Comparison of ENCODE assay signal across 9 mouse cellular contexts in genomic region chr16:10846503-10846902, GRCm38 (mm10). TPM values are rescaled to one million over a fixed set of nuclear protein-coding genes. Genes with fewer than 3 reads are reported as not detected.
DNase-seq lines count a peak whose midpoint lies in the region; ATAC-seq and TF ChIP-seq lines count a peak whose summit lies in the region.
"Had no signal": no experiment of that assay in that cellular context is flagged by ENCODE, and none has a peak within 500 bp of the region (broad histone marks: within the 10 kb centered on the region; RNA-seq: fewer than 3 reads in every experiment).

No protein-coding gene starts in this region.

- H3K27me3 ChIP-seq in intestine, embryonic 15.5 days (replicated peaks): no peaks in the 10 kb centered on the region
- no peaks in the 10 kb centered on the region for H3K27me3 ChIP-seq in neural tube, embryonic 14.5 days (ENCODE audit: control insufficient read depth, insufficient read depth, low read length)
- H3K27me3 ChIP-seq in thymus, adult 2 months (ENCODE audit: control insufficient read depth, insufficient read depth, low read length): no peaks in the 10 kb centered on the region

- no peak overlapping the region for H3K9ac ChIP-seq in intestine, embryonic 15.5 days
- no peak overlapping the region for H3K9ac ChIP-seq in neural tube, embryonic 14.5 days (replicated peaks; ENCODE audit: low read depth, low read length)

- WGBS in intestine, embryonic 15.5 days: 58% methylated on average over 4 of the region's 4 CpGs
- 62% methylated on average over 4 of the region's 4 CpGs for WGBS in neural tube, embryonic 14.5 days
- WGBS in thymus, adult 2 months: 59% methylated on average over 4 of the region's 4 CpGs

- H3K9me3 ChIP-seq in intestine, embryonic 15.5 days: no peaks in the 10 kb centered on the region
- no peaks in the 10 kb centered on the region for H3K9me3 ChIP-seq in neural tube, embryonic 14.5 days (ENCODE audit: control insufficient read depth, low read length)

- intact Hi-C loops in left cerebral cortex, postnatal 25 days (cut with DNase I): loop anchor here (2.0 to 5.0 kb wide), 2 partner anchors 60 to 274 kb away; no protein-coding TSS in a partner anchor

- H3K4me1 ChIP-seq in intestine, embryonic 15.5 days (replicated peaks): peaks cover 26% of the 10 kb centered on the region
- no peaks in the 10 kb centered on the region for H3K4me1 ChIP-seq in neural tube, embryonic 14.5 days (ENCODE audit: control insufficient read depth, insufficient read depth, low read length)
- H3K4me1 ChIP-seq in thymus, adult 2 months (replicated peaks; ENCODE audit: control insufficient read depth, insufficient read depth, low read length): peaks cover 56% of the 10 kb centered on the region

- 0 out of 2 replicates have a peak, but pooled peaks have one; percentile 61 for ATAC-seq in intestine, embryonic 15.5 days
- ATAC-seq in neural tube, embryonic 14.5 days (ENCODE audit: low read depth): peak; percentile 79

- no peaks in the 10 kb centered on the region for H3K36me3 ChIP-seq in intestine, embryonic 15.5 days
- no peaks in the 10 kb centered on the region for H3K36me3 ChIP-seq in neural tube, embryonic 14.5 days (ENCODE audit: control insufficient read depth, insufficient read depth, low read length)
- no peaks in the 10 kb centered on the region for H3K36me3 ChIP-seq in thymus, adult 2 months (ENCODE audit: control insufficient read depth, insufficient read depth, low read length)

- DNase-seq in ovary, adult 18-20 months (ENCODE audit: low spot score): peak; percentile 42
- DNase-seq in ovary, postnatal 10 days (ENCODE audit: low spot score): no peak
- DNase-seq in brain, adult 2 months (ENCODE audit: low read depth, low spot score): peak; percentile 78
- DNase-seq in frontal cortex, postnatal 36 days (ENCODE audit: low spot score in 2 of 2): peak; percentile 48 to 62
- DNase-seq in left cerebral cortex, postnatal 25 days (ENCODE audit: low spot score in 2 of 2): peak; percentile 42 to 63
- peak; percentile 84 for DNase-seq in thymus, adult 2 months

- H3K4me2 ChIP-seq in intestine, embryonic 15.5 days (replicated peaks): no peak overlapping the region
- H3K4me2 ChIP-seq in neural tube, embryonic 14.5 days (ENCODE audit: low read depth, low read length): no peak overlapping the region

- TF ChIP-seq POLR2A in thymus, adult 2 months (IDR thresholded peaks at IDR 0.05; ENCODE audit: control insufficient read depth, extremely low read depth, insufficient read depth, low read length, poor library complexity): no peak

- H3K27ac ChIP-seq in intestine, embryonic 15.5 days: no peak overlapping the region
- H3K27ac ChIP-seq in neural tube, embryonic 14.5 days (ENCODE audit: low read depth, low read length): no peak overlapping the region
- H3K27ac ChIP-seq in thymus, adult 2 months (ENCODE audit: control insufficient read depth, insufficient read depth, low read length): no peak overlapping the region; the same call in 1 of the 2 replicates

- no peak overlapping the region for H3K4me3 ChIP-seq in intestine, embryonic 15.5 days (replicated peaks)
- no peak overlapping the region for H3K4me3 ChIP-seq in neural tube, embryonic 14.5 days (ENCODE audit: low read depth, low read length)
- H3K4me3 ChIP-seq in thymus, adult 2 months (ENCODE audit: control insufficient read depth, insufficient read depth, low read length): no peak overlapping the region
- H3K4me3 ChIP-seq: myocyte had no signal

- peak; percentile 75; the same call in 1 of the 2 replicates for TF ChIP-seq CTCF in thymus, adult 2 months (IDR thresholded peaks at IDR 0.05; ENCODE audit: borderline replicate concordance, control insufficient read depth, extremely low read depth, insufficient read depth, low read length, poor library complexity)

RNA-seq across cellular contexts. Expression of gene Rmi2, which starts 11.6 kb away (rescaled TPM):
- polyA plus RNA-seq in intestine, embryonic 15.5 days (2015; fragmentation: Nextera tagmentation; extraction: Ambion mirVana): 2.8 and 4.1 TPM in 2 replicates
- under 1 TPM; 0.09 to 0.55 TPM for total RNA-seq in left cerebral cortex, postnatal 25 days (2021)
- 0.31 and 0.44 TPM in 2 replicates for polyA plus RNA-seq in neural tube, embryonic 14.5 days (2014; fragmentation: Nextera tagmentation; extraction: Ambion mirVana)
- polyA plus RNA-seq in thymus, adult 2 months (2012; rRNA removed): 23.0 and 59.4 TPM in 2 replicates

RNA-seq across cellular contexts. Expression of gene Gm11172, which starts 33.8 kb away (rescaled TPM):
- not detected in 2 replicates for polyA plus RNA-seq in intestine, embryonic 15.5 days (2015; fragmentation: Nextera tagmentation; extraction: Ambion mirVana)
- not detected for total RNA-seq in left cerebral cortex, postnatal 25 days (2021)
- not detected in 2 replicates for polyA plus RNA-seq in neural tube, embryonic 14.5 days (2014; fragmentation: Nextera tagmentation; extraction: Ambion mirVana)
- polyA plus RNA-seq in thymus, adult 2 months (2012; rRNA removed): not detected in 2 replicates
- polyA plus RNA-seq: myocyte had no signal

RNA-seq across cellular contexts. Expression of gene Prm1, which starts 40.9 kb away (rescaled TPM):
- polyA plus RNA-seq in intestine, embryonic 15.5 days (2015; fragmentation: Nextera tagmentation; extraction: Ambion mirVana): not detected in 2 replicates
- not detected for total RNA-seq in left cerebral cortex, postnatal 25 days (2021)
- not detected in 2 replicates for polyA plus RNA-seq in neural tube, embryonic 14.5 days (2014; fragmentation: Nextera tagmentation; extraction: Ambion mirVana)
- 0.96 and 6.1 TPM in 2 replicates for polyA plus RNA-seq in thymus, adult 2 months (2012; rRNA removed)
- polyA plus RNA-seq: myocyte had no signal

RNA-seq across cellular contexts. Expression of gene Prm2, which starts 50.6 kb away (rescaled TPM):
- polyA plus RNA-seq in intestine, embryonic 15.5 days (2015; fragmentation: Nextera tagmentation; extraction: Ambion mirVana): not detected in 2 replicates
- not detected for total RNA-seq in left cerebral cortex, postnatal 25 days (2021)
- polyA plus RNA-seq in neural tube, embryonic 14.5 days (2014; fragmentation: Nextera tagmentation; extraction: Ambion mirVana): not detected in 2 replicates
- polyA plus RNA-seq in thymus, adult 2 months (2012; rRNA removed): 0.50 and 7.0 TPM in 2 replicates
- polyA plus RNA-seq: myocyte had no signal

RNA-seq across cellular contexts. Expression of gene Prm3, which starts 55.8 kb away (rescaled TPM):
- not detected in 2 replicates for polyA plus RNA-seq in intestine, embryonic 15.5 days (2015; fragmentation: Nextera tagmentation; extraction: Ambion mirVana)
- not detected for total RNA-seq in left cerebral cortex, postnatal 25 days (2021)
- not detected in 2 replicates for polyA plus RNA-seq in neural tube, embryonic 14.5 days (2014; fragmentation: Nextera tagmentation; extraction: Ambion mirVana)
- polyA plus RNA-seq in thymus, adult 2 months (2012; rRNA removed): not detected in 2 replicates
- polyA plus RNA-seq: myocyte had no signal
